Mouse (Mus musculus) small intestine, adult 2 months (tissue): ENCODE results near the gene Aimp2. TPM values are rescaled to one million over a fixed set of nuclear protein-coding genes. Genes with fewer than 3 reads are reported as not detected.

Experiments
- H3K27ac ChIP-seq: fragments of 200-500 bp; 2 replicates; pipeline ENCODE4 v1.5.1; 2012; ENCODE audit warnings: low read depth, low read length, control low read depth, inconsistent platforms; ENCODE audit not compliant: insufficient read depth
- H3K27me3 ChIP-seq: fragments of 200-500 bp; 2 replicates; pipeline ENCODE4 v1.6.1; 2012; ENCODE audit warnings: mild to moderate bottlenecking, moderate library complexity, low read length, inconsistent platforms; ENCODE audit not compliant: control insufficient read depth, insufficient read depth
- H3K36me3 ChIP-seq: fragments of 200-500 bp; 2 replicates; pipeline ENCODE4 v1.6.1; 2012; ENCODE audit warnings: mild to moderate bottlenecking, low read length, control low read depth, inconsistent platforms; ENCODE audit not compliant: control insufficient read depth, insufficient read depth
- H3K4me1 ChIP-seq: fragments of 200-500 bp; 2 replicates; pipeline ENCODE4 v1.6.1; 2012; ENCODE audit warnings: low read length, inconsistent platforms, mixed read lengths; ENCODE audit not compliant: control insufficient read depth, insufficient read depth, insufficient read length
- H3K4me3 ChIP-seq: fragments of 200-500 bp; 2 replicates; pipeline ENCODE4 v1.5.1; 2012; ENCODE audit warnings: low read depth, mild to moderate bottlenecking, control low read depth, inconsistent platforms, low read length, moderate library complexity
- CTCF ChIP-seq: fragments of 200-500 bp; IDR thresholded peaks from 2 replicates; pipeline ENCODE4 v1.5.1; 2012; ENCODE audit warnings: low read depth, mild to moderate bottlenecking, control low read depth, inconsistent platforms, low read length, moderate library complexity, mixed read lengths; ENCODE audit not compliant: insufficient replicate concordance, insufficient read length; ENCODE audit errors: extremely low read depth
- POLR2A ChIP-seq: fragments of 200-500 bp; IDR thresholded peaks from 2 replicates; pipeline ENCODE4 v1.6.1; 2012; ENCODE audit warnings: low read depth, mild to moderate bottlenecking, control low read depth, inconsistent platforms, low read length, moderate library complexity
- WGBS: fragments of 180-500 bp; shearing (Covaris S2); methylation state at CpG from one replicate; pipeline ENCODE4 v1.1.7; 2018; 5-methylcytosine and 5-hydroxymethylcytosine counted together
- polyA plus RNA-seq: library from polyadenylated mRNA; depleted of rRNA; stranded (reverse); fragments of >200 nt; gene quantifications from 2 replicates; pipeline ENCODE4 v1.2.3, GENCODE M21; 2012

Gene Aimp2
- polyA plus RNA-seq, 1 experiment = 40.4 TPM

DNA sequence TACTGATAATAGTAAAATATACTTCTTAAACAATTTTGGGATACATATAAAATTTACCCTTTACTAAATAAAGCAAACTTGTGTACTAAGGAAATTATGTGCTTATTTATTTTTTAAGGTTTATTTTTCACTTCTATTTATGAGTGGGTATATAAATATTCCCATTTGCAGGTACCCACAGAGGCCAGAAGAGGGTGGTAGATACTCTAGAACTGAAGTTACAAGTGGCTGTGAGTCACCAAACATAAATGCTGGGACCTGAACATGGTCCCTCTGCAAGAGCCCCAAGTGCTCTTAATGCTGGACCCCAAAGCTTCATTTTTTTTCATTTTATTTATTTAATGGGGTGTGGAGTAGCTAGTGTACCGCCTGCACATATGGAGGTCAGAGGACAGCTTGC is 24.2 kb upstream of the Aimp2 start:
- TF ChIP-seq POLR2A (no peak), CTCF (no peak)
- WGBS = 86% methylated on average over 1 of the region's 1 CpGs
- H3K4me3 ChIP-seq = no peak overlapping the region

GRCm38 (mm10) chr5:143933414-143933813 is 23.8 kb upstream of the Aimp2 start:
- peaks cover 7% of the 10 kb centered on the region; the same call in 1 of the 2 replicates for H3K4me1 ChIP-seq
- no peaks in the 10 kb centered on the region for H3K27me3 ChIP-seq
- 94% methylated on average over 11 of the region's 11 CpGs for WGBS
- H3K4me3 ChIP-seq = no peak overlapping the region
- no peak overlapping the region for H3K27ac ChIP-seq
- no peak for TF ChIP-seq POLR2A
- no peak for TF ChIP-seq CTCF
- peaks cover 19% of the 10 kb centered on the region for H3K36me3 ChIP-seq

More for the DNA sequence above, 24.2 kb upstream of the Aimp2 start:
- peaks cover 16% of the 10 kb centered on the region for H3K36me3 ChIP-seq
- H3K4me1 ChIP-seq = peaks cover 7% of the 10 kb centered on the region; the same call in 1 of the 2 replicates
- no peaks in the 10 kb centered on the region for H3K27me3 ChIP-seq
- H3K27ac ChIP-seq = no peak overlapping the region

GRCm38 (mm10) chr5:143932831-143933230 is 23.2 kb upstream of the Aimp2 start, which contains the start of gene Rsph10b:
Gene Rsph10b, plus strand, starts transcription at chr5:143933035.
- WGBS = 36% methylated on average over 8 of the region's 8 CpGs
- Histone ChIP-seq H3K4me3 (no peak within 1 kb of the TSS), H3K4me1 (peaks cover 7% of the 10 kb centered on the region; the same call in 1 of the 2 replicates), H3K27ac (no peak within 1 kb of the TSS), H3K36me3 (peaks cover 23% of the 10 kb centered on the region), H3K27me3 (no peaks in the 10 kb centered on the region)
- TF ChIP-seq CTCF = no peak
- no peak for TF ChIP-seq POLR2A

DNA sequence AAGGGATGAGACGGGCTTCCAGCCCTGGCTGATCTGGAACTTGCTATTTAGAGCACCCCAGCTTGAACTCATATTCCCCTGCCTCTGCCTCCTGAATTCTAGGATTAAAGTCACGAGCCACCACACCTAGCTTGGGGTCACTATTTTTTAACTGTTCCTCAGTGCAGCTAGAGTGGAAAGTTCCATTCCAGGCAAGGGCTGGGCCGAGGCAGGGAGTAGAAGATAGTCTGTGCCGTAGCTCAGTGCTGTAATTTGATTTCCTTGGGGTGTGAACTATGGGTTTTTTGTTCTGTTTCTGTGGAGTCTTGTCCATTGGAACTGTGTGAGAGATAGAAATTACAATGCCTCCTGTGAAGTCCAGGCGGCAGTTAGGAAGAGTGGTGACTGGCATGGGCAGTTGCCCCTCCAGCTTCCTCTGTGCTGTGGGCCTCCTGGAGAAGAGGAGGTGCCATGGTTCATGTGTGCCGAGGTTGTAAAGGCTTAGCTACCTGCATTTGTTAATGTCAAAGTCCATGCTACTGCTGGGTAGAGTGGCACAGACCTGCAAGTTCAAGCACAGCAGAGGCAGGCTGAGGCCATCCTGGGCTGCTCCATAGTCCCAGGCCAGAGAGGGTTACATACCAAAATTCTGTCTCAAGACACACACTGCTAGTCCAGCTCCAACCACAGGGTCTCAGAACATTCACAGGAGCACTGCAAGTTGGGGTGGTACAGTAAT is 22.4 kb upstream of the Aimp2 start:
- H3K36me3 ChIP-seq = peaks cover 23% of the 10 kb centered on the region
- no peaks in the 10 kb centered on the region for H3K27me3 ChIP-seq
- no peak overlapping the region for H3K4me3 ChIP-seq
- peaks cover 7% of the 10 kb centered on the region; the same call in 1 of the 2 replicates for H3K4me1 ChIP-seq
- TF ChIP-seq POLR2A (no peak), CTCF (no peak)
- WGBS = 44% methylated on average over 6 of the region's 6 CpGs
- H3K27ac ChIP-seq = no peak overlapping the region

- Histone ChIP-seq H3K4me1 (peaks cover 7% of the 10 kb centered on the region; the same call in 1 of the 2 replicates), H3K27ac (no peak overlapping the region), H3K4me3 (no peak overlapping the region), H3K27me3 (no peaks in the 10 kb centered on the region), H3K36me3 (peaks cover 28% of the 10 kb centered on the region)
- no peak for TF ChIP-seq CTCF
- TF ChIP-seq POLR2A = no peak
- WGBS = 96% methylated on average over 12 of the region's 12 CpGs
Measured at GRCm38 (mm10) chr5:143930656-143931055, 21.0 kb upstream of the Aimp2 start.

GRCm38 (mm10) chr5:143929291-143929690 is 19.6 kb upstream of the Aimp2 start:
- Histone ChIP-seq H3K27me3 (no peaks in the 10 kb centered on the region), H3K36me3 (peaks cover 34% of the 10 kb centered on the region), H3K27ac (no peak overlapping the region), H3K4me3 (no peak overlapping the region), H3K4me1 (peaks cover 7% of the 10 kb centered on the region; the same call in 1 of the 2 replicates)
- WGBS = 80% methylated on average over 4 of the region's 4 CpGs
- TF ChIP-seq POLR2A (no peak), CTCF (no peak)

DNA sequence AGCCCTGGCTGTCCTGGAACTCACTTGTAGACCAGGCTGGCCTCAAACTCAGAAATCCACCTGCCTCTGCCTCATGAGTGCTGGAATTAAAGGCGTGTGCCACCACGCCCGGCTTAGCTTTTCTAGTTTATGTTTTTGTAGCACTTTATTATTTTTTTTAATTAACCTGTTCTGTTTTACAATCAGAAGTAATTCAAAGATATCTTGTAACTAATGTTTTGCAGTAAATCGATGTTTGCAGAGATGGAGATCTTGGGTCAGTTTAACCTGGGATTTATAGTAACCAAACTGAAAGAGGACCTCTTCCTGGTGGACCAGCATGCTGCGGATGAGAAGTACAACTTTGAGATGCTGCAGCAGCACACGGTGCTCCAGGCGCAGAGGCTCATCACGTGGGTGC is 18.2 kb upstream of the Aimp2 start, which contains the start of gene Gm42421:
Gm42421 (plus strand) TSS at position 301 of the 400 bp plus-strand sequence.
- H3K27me3 ChIP-seq = no peaks in the 10 kb centered on the region
- H3K36me3 ChIP-seq = peaks cover 41% of the 10 kb centered on the region
- TF ChIP-seq POLR2A (no peak), CTCF (no peak)
- no peak within 1 kb of the TSS for H3K27ac ChIP-seq
- H3K4me3 ChIP-seq = no peak within 1 kb of the TSS
- peaks cover 7% of the 10 kb centered on the region; the same call in 1 of the 2 replicates for H3K4me1 ChIP-seq
- WGBS = 94% methylated on average over 8 of the region's 8 CpGs
